Mouse (Mus musculus): Measurements from ENCODE around the gene Slc6a12.

DNA sequence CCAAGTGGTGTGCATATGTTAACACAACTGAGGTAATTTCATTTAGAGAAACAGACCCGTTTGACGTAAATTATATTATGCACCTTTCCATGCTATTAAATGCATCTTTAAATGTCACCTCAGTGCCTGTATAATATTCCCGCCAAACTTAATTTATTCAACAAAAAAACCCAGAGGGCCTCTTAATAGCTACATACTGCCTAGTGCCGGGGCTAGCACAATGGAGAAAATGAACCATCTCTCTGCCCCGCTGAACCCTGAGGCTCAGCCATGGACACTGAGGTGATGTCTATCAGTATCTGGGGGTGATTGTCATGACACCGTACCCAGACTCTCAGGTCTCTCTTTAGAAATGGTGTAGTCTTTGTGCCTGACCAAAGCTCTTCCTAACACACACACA lies 14.4 kb downstream of the Slc6a12 start:
- TF ChIP-seq CTCF (IDR thresholded peaks at IDR 0.05; ENCODE audit: control insufficient read depth, insufficient read depth, insufficient replicate concordance, low read depth, low read length) = no peak
- TF ChIP-seq POLR2A (IDR thresholded peaks at IDR 0.05; ENCODE audit: control insufficient read depth, low read depth, low read length) = no peak

Data from testis, adult 2 months (tissue).